Mouse (Mus musculus) heart, postnatal 0 days (tissue): Measurements from ENCODE around the gene Nhsl2. TPM values are rescaled to one million over a fixed set of nuclear protein-coding genes. Genes with fewer than 3 reads are reported as not detected.

Experiments used
- ATAC-seq: fragments of 200-750 bp; cut with Nextera tagmentation; 2 replicates; pipeline ENCODE4 v1.8.0; 2017; ENCODE audit warnings: low read depth, moderate number of reproducible peaks, moderate library complexity; ENCODE audit not compliant: insufficient read depth
- DNase-seq: peaks from one replicate; pipeline ENCODE4 v3.0.0-alpha.2; 2016; ENCODE audit warnings: low spot score
- H3K27ac ChIP-seq: fragments of 300-500 bp; sonication (generic); 2 replicates; pipeline ENCODE4 v1.5.1; 2014; ENCODE audit warnings: low read depth, mild to moderate bottlenecking
- H3K27me3 ChIP-seq: fragments of 300-500 bp; sonication (generic); 2 replicates; pipeline ENCODE4 v1.6.1; 2014; ENCODE audit warnings: low read length, mixed read lengths; ENCODE audit not compliant: control insufficient read depth, insufficient read depth
- H3K36me3 ChIP-seq: fragments of 300-500 bp; sonication (generic); replicated peaks from 2 replicates; pipeline ENCODE4 v1.6.1; 2014; ENCODE audit warnings: low read length, mixed read lengths; ENCODE audit not compliant: control insufficient read depth, insufficient read depth
- H3K4me1 ChIP-seq: fragments of 300-500 bp; sonication (generic); 2 replicates; pipeline ENCODE4 v1.6.1; 2014; ENCODE audit warnings: antibody characterized with exemption; ENCODE audit not compliant: control insufficient read depth, insufficient read depth
- H3K4me2 ChIP-seq: fragments of 300-500 bp; sonication (generic); 2 replicates; pipeline ENCODE4 v1.6.1; 2014; ENCODE audit warnings: low read depth, mild to moderate bottlenecking, low read length, moderate library complexity
- H3K4me3 ChIP-seq: fragments of 300-500 bp; sonication (generic); 2 replicates; pipeline ENCODE4 v1.5.1; 2014; ENCODE audit warnings: low read depth, low read length
- H3K9ac ChIP-seq: fragments of 300-500 bp; sonication (generic); replicated peaks from 2 replicates; pipeline ENCODE4 v1.6.1; 2014; ENCODE audit warnings: low read depth, low read length, mixed read lengths
- H3K9me3 ChIP-seq: fragments of 300-500 bp; sonication (generic); replicated peaks from 2 replicates; pipeline ENCODE4 v1.6.1; 2016; ENCODE audit warnings: low read length; ENCODE audit not compliant: control insufficient read depth
- CTCF ChIP-seq: IDR thresholded peaks from 2 replicates; pipeline ENCODE4 v1.5.1; 2016; ENCODE audit warnings: antibody characterized with exemption, control low read depth, low read depth
- EP300 ChIP-seq: IDR thresholded peaks from 2 replicates; pipeline ENCODE4 v1.6.1; 2016; ENCODE audit warnings: antibody characterized with exemption, low read depth
- WGBS: fragments of 180-500 bp; shearing (Covaris S2); extraction: QIAGEN DNeasy Blood & Tissue Kit; methylation state at CpG from one replicate; pipeline ENCODE4 v1.1.7; 2014; 5-methylcytosine and 5-hydroxymethylcytosine counted together
- polyA plus RNA-seq: library from polyadenylated mRNA; unstranded; fragments of >200 nt; fragmentation: Nextera tagmentation; extraction: Ambion mirVana; gene quantifications from 2 replicates; pipeline ENCODE4 v1.2.1, GENCODE M21; 2015
- total RNA-seq: library from RNA; depleted of rRNA; stranded (reverse); fragments of >200 nt; gene quantifications from 2 replicates; pipeline ENCODE4 v1.2.3, GENCODE M21; 2014; ENCODE audit warnings: low replicate concordance

Gene Nhsl2
- total and polyA plus RNA-seq, 2 experiments from 2014 or later: 2.9 to 18.7 TPM

DNA sequence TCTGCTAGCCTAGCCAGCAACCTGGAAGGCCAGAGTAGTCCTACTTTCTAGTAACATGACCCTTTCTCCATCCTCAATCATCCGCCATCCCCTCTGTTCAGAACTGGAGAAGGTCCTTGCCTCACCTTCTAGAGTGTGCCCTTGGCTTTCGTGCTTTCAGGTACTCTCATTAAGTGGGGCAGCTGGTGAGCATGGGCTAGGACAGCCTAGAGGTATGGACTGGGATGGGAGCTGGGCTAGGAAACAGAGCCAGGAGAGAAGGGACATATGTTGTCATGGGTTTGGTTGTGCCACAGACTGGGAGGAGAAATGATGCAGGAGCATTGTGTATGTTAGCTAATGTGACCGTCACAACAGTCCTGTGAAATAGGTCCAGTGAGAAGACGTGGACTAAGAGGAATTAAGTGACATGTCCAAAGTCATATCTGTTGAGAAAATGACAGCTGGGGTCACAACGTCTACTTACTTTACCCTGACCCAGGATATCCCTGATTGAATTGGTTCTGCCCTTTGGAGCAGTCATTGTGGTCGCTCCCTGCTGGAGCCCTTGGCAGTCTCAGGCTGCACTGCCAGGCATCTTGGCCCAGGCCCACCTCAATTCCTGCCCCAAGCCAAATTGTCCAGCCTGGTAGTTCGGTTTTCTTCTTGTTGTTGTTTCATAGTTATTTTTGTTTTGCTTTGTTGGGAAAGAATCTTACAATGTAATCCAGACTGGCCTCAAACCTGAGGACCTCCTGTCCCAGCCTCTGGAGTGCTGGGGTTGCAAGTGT, 170.5 kb downstream of the Nhsl2 start:
- no peaks in the 10 kb centered on the region for H3K27me3 ChIP-seq
- H3K4me2 ChIP-seq: peak overlapping the region; percentile 41
- no peaks in the 10 kb centered on the region for H3K36me3 ChIP-seq
- TF ChIP-seq CTCF (no peak), EP300 (no peak)
- 0 out of 2 replicates have a peak overlapping the region, but pooled peaks have one; percentile 1 for H3K4me3 ChIP-seq
- H3K9ac ChIP-seq: no peak overlapping the region
- no peaks in the 10 kb centered on the region for H3K9me3 ChIP-seq
- ATAC-seq: no peak
- WGBS: 52% methylated on average over 7 of the region's 7 CpGs
- DNase-seq: no peak
- H3K27ac ChIP-seq: peak overlapping the region; percentile 77
- H3K4me1 ChIP-seq: peaks cover 4% of the 10 kb centered on the region; the same call in 1 of the 2 replicates

DNA sequence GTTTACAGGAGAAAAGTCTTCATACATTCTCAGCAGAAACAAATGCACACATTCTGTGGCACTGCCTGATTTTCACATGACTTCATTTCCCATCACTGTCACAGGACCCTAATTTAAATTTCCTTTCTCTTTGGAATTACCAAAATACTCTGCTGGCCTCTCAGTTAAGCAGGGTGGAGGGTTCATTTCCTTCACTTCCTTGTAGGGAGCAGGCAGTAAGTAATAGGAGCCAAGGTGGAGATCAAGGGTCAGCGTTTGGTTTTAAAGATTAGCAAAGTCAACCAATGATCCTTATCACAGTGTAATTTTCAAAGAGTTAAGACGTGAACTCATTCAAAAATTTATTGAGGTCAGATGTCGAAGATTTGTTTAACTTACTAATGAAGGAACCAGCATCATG, 175.8 kb downstream of the Nhsl2 start:
- no peak overlapping the region for H3K9ac ChIP-seq
- H3K4me1 ChIP-seq: peaks cover 4% of the 10 kb centered on the region; the same call in 1 of the 2 replicates
- ATAC-seq (no peak), DNase-seq (no peak)
- TF ChIP-seq CTCF (no peak), EP300 (no peak)
- no peaks in the 10 kb centered on the region for H3K9me3 ChIP-seq
- no peak overlapping the region for H3K27ac ChIP-seq
- no peak overlapping the region for H3K4me2 ChIP-seq
- 62% methylated on average over 3 of the region's 3 CpGs for WGBS
- H3K4me3 ChIP-seq: no peak overlapping the region
- no peaks in the 10 kb centered on the region for H3K36me3 ChIP-seq
- no peaks in the 10 kb centered on the region for H3K27me3 ChIP-seq

GRCm38 (mm10) chrX:102031851-102032250, 182.7 kb downstream of the Nhsl2 start:
- Histone ChIP-seq H3K27me3 (no peaks in the 10 kb centered on the region), H3K4me3 (no peak overlapping the region), H3K4me2 (no peak overlapping the region), H3K9me3 (no peaks in the 10 kb centered on the region), H3K36me3 (no peaks in the 10 kb centered on the region), H3K27ac (no peak overlapping the region), H3K9ac (no peak overlapping the region), H3K4me1 (no peaks in the 10 kb centered on the region)
- WGBS: 32% methylated on average over 6 of the region's 6 CpGs
- TF ChIP-seq EP300 (no peak), CTCF (no peak)
- ATAC-seq (no peak), DNase-seq (no peak)

DNA sequence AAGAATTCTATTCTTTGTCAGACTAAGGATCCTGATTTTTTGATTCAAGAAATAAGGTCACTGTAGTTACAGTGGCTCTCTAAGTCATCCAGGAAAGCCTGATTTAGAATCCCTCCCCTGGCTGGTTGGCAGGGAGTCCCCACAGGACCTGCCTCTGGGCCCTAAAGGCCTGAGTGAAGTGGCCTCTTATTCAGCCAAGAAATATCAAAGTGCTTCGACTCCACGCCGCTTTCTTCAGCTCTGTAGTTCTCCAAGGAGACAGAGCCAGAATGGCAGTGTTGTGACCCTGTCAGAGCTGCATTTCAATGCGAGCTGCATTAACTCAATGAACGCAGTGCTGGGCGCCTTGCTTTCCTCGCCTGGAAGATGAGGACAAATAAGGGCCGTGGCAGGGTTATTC, 183.2 kb downstream of the Nhsl2 start:
- no peaks in the 10 kb centered on the region for H3K9me3 ChIP-seq
- H3K27me3 ChIP-seq: no peaks in the 10 kb centered on the region
- TF ChIP-seq EP300: no peak
- no peak for TF ChIP-seq CTCF
- no peak overlapping the region for H3K4me3 ChIP-seq
- no peaks in the 10 kb centered on the region for H3K4me1 ChIP-seq
- H3K4me2 ChIP-seq: no peak overlapping the region
- H3K36me3 ChIP-seq: no peaks in the 10 kb centered on the region
- ATAC-seq (no peak), DNase-seq (no peak)
- H3K9ac ChIP-seq: no peak overlapping the region
- no peak overlapping the region for H3K27ac ChIP-seq
- 40% methylated on average over 8 of the region's 8 CpGs for WGBS

- no peaks in the 10 kb centered on the region for H3K9me3 ChIP-seq
- H3K36me3 ChIP-seq: no peaks in the 10 kb centered on the region
- H3K9ac ChIP-seq: no peak overlapping the region
- no peaks in the 10 kb centered on the region for H3K4me1 ChIP-seq
- no peaks in the 10 kb centered on the region for H3K27me3 ChIP-seq
- no peak for TF ChIP-seq EP300
- no peak for TF ChIP-seq CTCF
- 76% methylated on average over 2 of the region's 2 CpGs for WGBS
- ATAC-seq (no peak), DNase-seq (no peak)
- no peak overlapping the region for H3K4me3 ChIP-seq
- H3K4me2 ChIP-seq: no peak overlapping the region
- H3K27ac ChIP-seq: no peak overlapping the region
Measured at GRCm38 (mm10) chrX:102033566-102033965, 184.4 kb downstream of the Nhsl2 start.

- H3K4me3 ChIP-seq: no peak overlapping the region
- no peaks in the 10 kb centered on the region for H3K4me1 ChIP-seq
- TF ChIP-seq CTCF (no peak), EP300 (no peak)
- 52% methylated on average over 3 of the region's 3 CpGs for WGBS
- no peak for ATAC-seq
- H3K36me3 ChIP-seq: no peaks in the 10 kb centered on the region
- no peaks in the 10 kb centered on the region for H3K27me3 ChIP-seq
- no peak overlapping the region for H3K27ac ChIP-seq
- no peak for DNase-seq
- no peak overlapping the region for H3K9ac ChIP-seq
- no peaks in the 10 kb centered on the region for H3K9me3 ChIP-seq
- no peak overlapping the region for H3K4me2 ChIP-seq
Measured at GRCm38 (mm10) chrX:102035671-102036070, 186.5 kb downstream of the Nhsl2 start.
